Mouse (Mus musculus): ENCODE results near the gene Mcm2. TPM values are rescaled to one million over a fixed set of nuclear protein-coding genes. Genes with fewer than 3 reads are reported as not detected.

Gene Mcm2
- 207 and 208 TPM in 2 replicates for polyA plus RNA-seq (2016; fragmentation: Nextera tagmentation; extraction: Ambion mirVana)

- no peaks in the 10 kb centered on the region for H3K27me3 ChIP-seq
- peak within 1 kb of the TSS; percentile 74 for H3K4me2 ChIP-seq
- H3K4me1 ChIP-seq (replicated peaks) = peaks cover 34% of the 10 kb centered on the region
- H3K27ac ChIP-seq = peak within 1 kb of the TSS; percentile 89
- peak within 1 kb of the TSS; percentile 76 for H3K4me3 ChIP-seq (replicated peaks)
- peak within 1 kb of the TSS; percentile 81 for H3K9ac ChIP-seq (replicated peaks)
- peak; percentile 62 for ATAC-seq (ENCODE audit: insufficient number of reproducible peaks, insufficient read depth, low FRiP score, low TSS enrichment, low read depth)
- H3K36me3 ChIP-seq = peaks cover 37% of the 10 kb centered on the region
- under 1% methylated on average over 33 of the region's 33 CpGs for WGBS
- no peaks in the 10 kb centered on the region for H3K9me3 ChIP-seq
Observed at GRCm38 (mm10) chr6:88898534-88899048, at the start of gene Mcm2. Gene Mcm2 (minus strand): TSS chr6:88898780.

DNA sequence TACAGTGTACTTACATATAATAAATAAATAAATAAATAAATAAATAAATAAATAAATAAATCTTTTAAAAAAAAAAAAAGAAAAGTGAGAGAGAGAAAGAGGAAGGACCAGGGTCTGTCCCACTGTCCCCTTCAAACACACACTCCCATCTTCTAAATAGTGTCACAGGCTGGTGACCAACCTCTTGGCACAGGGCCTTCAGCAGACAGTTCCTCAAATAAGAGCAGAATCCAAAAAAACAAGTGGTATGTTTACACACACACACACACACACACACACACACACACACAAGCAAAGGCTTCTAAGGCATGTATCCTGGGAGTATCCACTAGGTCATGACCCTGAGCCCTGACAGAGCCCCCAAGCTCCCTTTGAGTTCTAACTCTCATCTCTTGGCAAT lies 49.2 kb upstream of the Mcm2 start:
- H3K4me1 ChIP-seq (replicated peaks) = peaks cover 3% of the 10 kb centered on the region; the same call in 1 of the 2 replicates
- H3K9ac ChIP-seq (replicated peaks) = no peak overlapping the region
- no peaks in the 10 kb centered on the region for H3K36me3 ChIP-seq
- no peaks in the 10 kb centered on the region for H3K9me3 ChIP-seq
- ATAC-seq (ENCODE audit: insufficient number of reproducible peaks, insufficient read depth, low FRiP score, low TSS enrichment, low read depth) = no peak
- H3K4me3 ChIP-seq (replicated peaks) = no peak overlapping the region
- H3K27ac ChIP-seq = no peak overlapping the region
- no peak overlapping the region for H3K4me2 ChIP-seq
- H3K27me3 ChIP-seq = no peaks in the 10 kb centered on the region

DNA sequence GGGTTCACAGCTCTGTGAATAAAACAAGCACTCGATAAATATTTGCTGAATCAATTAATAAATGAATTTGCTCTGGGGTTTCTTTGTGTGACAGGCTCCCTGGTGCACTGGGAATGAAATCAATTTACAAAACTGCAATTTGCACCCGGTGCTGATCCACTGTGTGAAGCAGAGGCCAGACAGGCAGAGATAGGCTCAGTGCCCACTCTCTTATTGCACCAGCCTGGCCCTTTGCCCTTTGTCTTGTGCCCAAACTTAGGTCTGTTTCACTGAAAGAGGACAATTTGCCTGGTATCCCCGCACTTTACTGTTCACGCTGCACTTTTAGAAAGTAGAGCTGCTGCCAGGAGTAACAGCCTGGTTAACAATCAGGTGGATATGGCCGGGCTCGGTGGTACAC lies 47.9 kb upstream of the Mcm2 start:
- ATAC-seq (ENCODE audit: insufficient number of reproducible peaks, insufficient read depth, low FRiP score, low TSS enrichment, low read depth) = no peak

GRCm38 (mm10) chr6:88943666-88944065 lies 45.1 kb upstream of the Mcm2 start:
- ATAC-seq (ENCODE audit: insufficient number of reproducible peaks, insufficient read depth, low FRiP score, low TSS enrichment, low read depth) = no peak
- H3K27me3 ChIP-seq = no peaks in the 10 kb centered on the region
- peaks cover 14% of the 10 kb centered on the region for H3K4me1 ChIP-seq (replicated peaks)
- H3K27ac ChIP-seq = no peak overlapping the region
- 77% methylated on average over 6 of the region's 6 CpGs for WGBS
- no peak overlapping the region for H3K4me2 ChIP-seq
- H3K36me3 ChIP-seq = no peaks in the 10 kb centered on the region
- H3K4me3 ChIP-seq (replicated peaks) = no peak overlapping the region
- H3K9me3 ChIP-seq = no peaks in the 10 kb centered on the region
- H3K9ac ChIP-seq (replicated peaks) = no peak overlapping the region

More for the DNA sequence above, 47.9 kb upstream of the Mcm2 start:
- WGBS = 87% methylated on average over 6 of the region's 6 CpGs
- H3K9me3 ChIP-seq = no peaks in the 10 kb centered on the region
- no peak overlapping the region for H3K4me2 ChIP-seq
- no peak overlapping the region for H3K4me3 ChIP-seq (replicated peaks)
- peaks cover 7% of the 10 kb centered on the region for H3K4me1 ChIP-seq (replicated peaks)
- H3K9ac ChIP-seq (replicated peaks) = no peak overlapping the region
- no peak overlapping the region for H3K27ac ChIP-seq
- no peaks in the 10 kb centered on the region for H3K36me3 ChIP-seq
- no peaks in the 10 kb centered on the region for H3K27me3 ChIP-seq

- Histone ChIP-seq H3K4me1 (replicated peaks) (peaks cover 18% of the 10 kb centered on the region), H3K9me3 (no peaks in the 10 kb centered on the region), H3K36me3 (no peaks in the 10 kb centered on the region), H3K4me2 (no peak overlapping the region), H3K27ac (no peak overlapping the region), H3K4me3 (replicated peaks) (no peak overlapping the region), H3K27me3 (no peaks in the 10 kb centered on the region), H3K9ac (replicated peaks) (no peak overlapping the region)
- ATAC-seq (ENCODE audit: insufficient number of reproducible peaks, insufficient read depth, low FRiP score, low TSS enrichment, low read depth) = no peak
- 55% methylated on average over 8 of the region's 8 CpGs for WGBS
Observed at GRCm38 (mm10) chr6:88942595-88942994, 44.0 kb upstream of the Mcm2 start.

DNA sequence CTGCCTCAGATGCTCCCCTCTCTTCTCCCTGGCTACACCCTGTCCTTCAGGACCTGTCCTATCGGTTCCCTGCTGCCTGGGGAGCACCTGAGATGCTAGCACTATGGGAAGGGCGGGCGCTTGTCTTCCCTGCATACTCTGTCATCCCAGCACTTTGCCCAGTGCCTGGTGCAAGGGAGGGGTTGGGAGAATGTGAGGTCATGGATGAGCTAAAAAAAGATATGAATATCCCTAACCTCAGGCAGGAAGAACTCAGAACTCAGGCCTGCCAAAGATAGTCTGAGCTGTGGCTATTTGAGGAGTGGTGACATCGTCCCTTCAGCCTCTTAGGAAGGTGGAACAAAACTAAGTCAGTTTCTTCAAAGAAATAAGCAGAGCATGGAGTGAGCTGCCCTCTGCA lies 43.0 kb upstream of the Mcm2 start:
- Histone ChIP-seq H3K4me1 (replicated peaks) (peaks cover 18% of the 10 kb centered on the region), H3K27ac (no peak overlapping the region), H3K9me3 (no peaks in the 10 kb centered on the region), H3K9ac (replicated peaks) (no peak overlapping the region), H3K4me2 (no peak overlapping the region), H3K4me3 (replicated peaks) (no peak overlapping the region), H3K27me3 (no peaks in the 10 kb centered on the region), H3K36me3 (no peaks in the 10 kb centered on the region)
- WGBS = 80% methylated on average over 4 of the region's 4 CpGs
- ATAC-seq (ENCODE audit: insufficient number of reproducible peaks, insufficient read depth, low FRiP score, low TSS enrichment, low read depth) = no peak

DNA sequence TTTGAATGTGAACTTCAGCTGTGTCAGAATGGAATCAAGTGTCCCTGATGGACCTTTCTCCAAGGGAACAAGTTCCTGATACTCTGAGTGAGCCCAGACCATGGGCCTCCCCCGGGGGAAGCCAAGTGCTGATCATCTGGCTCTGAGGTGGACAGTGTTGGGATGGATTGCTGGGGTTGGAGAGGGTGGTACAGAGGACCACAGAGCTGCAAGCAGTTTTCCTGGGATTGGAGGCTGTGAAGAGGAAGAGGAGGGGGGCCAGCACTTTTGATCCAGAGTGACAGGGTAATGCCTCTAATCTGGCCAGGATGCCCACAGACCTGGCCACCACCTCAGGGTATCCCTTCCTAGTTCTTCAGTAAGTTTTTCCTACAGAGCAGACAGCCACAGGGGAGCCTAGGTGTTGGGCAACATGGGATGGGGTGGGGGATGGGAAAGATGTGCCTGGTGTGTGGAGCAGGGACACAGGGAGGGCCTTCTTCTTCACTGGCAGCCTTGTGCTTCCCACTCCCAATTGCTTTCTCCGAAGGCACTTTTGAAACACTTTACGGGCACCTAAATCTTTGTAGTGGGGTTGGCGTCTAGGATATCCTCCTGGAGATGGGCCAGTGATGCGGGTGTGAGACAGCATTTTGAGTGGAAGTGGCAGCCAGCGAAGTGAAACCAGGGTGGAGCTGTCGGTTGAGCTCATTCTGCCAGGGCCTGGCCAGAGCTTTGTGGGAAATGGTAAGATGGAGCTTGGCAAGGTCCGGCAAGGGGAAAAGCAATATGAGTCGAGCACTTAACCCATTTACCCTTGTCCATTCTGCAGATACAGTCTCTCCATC lies 41.7 kb upstream of the Mcm2 start:
- ATAC-seq (ENCODE audit: insufficient number of reproducible peaks, insufficient read depth, low FRiP score, low TSS enrichment, low read depth) = no peak
- H3K9me3 ChIP-seq = no peaks in the 10 kb centered on the region
- H3K4me1 ChIP-seq (replicated peaks) = peaks cover 18% of the 10 kb centered on the region
- H3K27ac ChIP-seq = no peak overlapping the region
- H3K4me2 ChIP-seq = no peak overlapping the region
- no peak overlapping the region for H3K4me3 ChIP-seq (replicated peaks)
- 0 out of 2 replicates have a peak, but pooled peaks cover 1% of the 10 kb centered on the region for H3K27me3 ChIP-seq
- no peak overlapping the region for H3K9ac ChIP-seq (replicated peaks)
- WGBS = 82% methylated on average over 9 of the region's 9 CpGs
- H3K36me3 ChIP-seq = no peaks in the 10 kb centered on the region

DNA sequence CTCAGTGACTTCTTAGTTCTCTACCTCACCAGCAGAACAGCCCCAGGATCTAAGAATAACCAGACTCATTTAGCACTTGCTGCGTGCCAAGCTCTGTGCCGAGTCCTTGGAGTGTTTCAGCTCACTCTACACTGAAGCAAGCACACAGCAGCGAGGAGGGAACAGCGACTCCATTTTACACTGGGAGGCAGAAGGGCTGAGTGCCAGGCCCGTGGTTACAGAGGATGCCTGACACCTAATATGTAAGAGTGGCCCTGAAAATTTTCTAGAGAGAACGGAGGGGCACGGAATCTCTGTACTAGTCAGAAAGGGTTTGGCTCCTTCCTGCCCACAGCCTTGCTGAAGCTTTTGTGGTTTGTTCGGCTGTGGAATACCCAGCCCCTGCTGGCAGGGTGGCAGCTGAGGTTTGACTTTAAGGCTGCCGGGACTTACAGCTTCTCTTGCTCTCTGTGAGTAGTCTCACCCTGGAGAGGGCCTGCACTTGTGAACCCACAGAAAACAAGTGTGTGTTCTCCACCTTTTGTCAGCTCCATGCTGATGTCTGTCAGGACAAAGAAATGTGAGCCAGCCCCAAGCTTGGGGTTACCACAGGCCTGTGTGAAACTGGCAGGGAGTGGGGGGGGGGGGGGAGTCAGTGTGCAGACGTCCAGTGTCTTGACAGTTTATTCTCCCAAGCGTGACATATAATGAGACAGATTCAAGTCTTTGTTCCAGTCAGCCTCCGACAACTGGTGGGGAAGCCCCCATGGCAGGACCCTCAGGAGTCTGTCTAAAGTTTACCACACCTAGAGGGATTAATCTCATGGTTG lies 40.9 kb upstream of the Mcm2 start:
- Histone ChIP-seq H3K9me3 (no peaks in the 10 kb centered on the region), H3K27ac (no peak overlapping the region), H3K4me1 (replicated peaks) (peaks cover 18% of the 10 kb centered on the region), H3K4me3 (replicated peaks) (no peak overlapping the region), H3K27me3 (0 out of 2 replicates have a peak, but pooled peaks cover 8% of the 10 kb centered on the region), H3K4me2 (no peak overlapping the region), H3K9ac (replicated peaks) (no peak overlapping the region), H3K36me3 (no peaks in the 10 kb centered on the region)
- 66% methylated on average over 12 of the region's 12 CpGs for WGBS
- no peak for ATAC-seq (ENCODE audit: insufficient number of reproducible peaks, insufficient read depth, low FRiP score, low TSS enrichment, low read depth)

- WGBS = 72% methylated on average over 5 of the region's 5 CpGs
- Histone ChIP-seq H3K4me1 (replicated peaks) (peaks cover 24% of the 10 kb centered on the region), H3K9me3 (no peaks in the 10 kb centered on the region), H3K4me2 (no peak overlapping the region), H3K36me3 (no peaks in the 10 kb centered on the region), H3K27ac (no peak overlapping the region), H3K4me3 (replicated peaks) (no peak overlapping the region), H3K9ac (replicated peaks) (no peak overlapping the region), H3K27me3 (0 out of 2 replicates have a peak, but pooled peaks cover 8% of the 10 kb centered on the region)
- ATAC-seq (ENCODE audit: insufficient number of reproducible peaks, insufficient read depth, low FRiP score, low TSS enrichment, low read depth) = no peak
Observed at GRCm38 (mm10) chr6:88938664-88939055, 40.1 kb upstream of the Mcm2 start.

GRCm38 (mm10) chr6:88937971-88938663 lies 39.5 kb upstream of the Mcm2 start:
- H3K9me3 ChIP-seq = no peaks in the 10 kb centered on the region
- H3K9ac ChIP-seq (replicated peaks) = no peak overlapping the region
- no peaks in the 10 kb centered on the region for H3K36me3 ChIP-seq
- H3K27me3 ChIP-seq = 0 out of 2 replicates have a peak, but pooled peaks cover 8% of the 10 kb centered on the region
- no peak for ATAC-seq (ENCODE audit: insufficient number of reproducible peaks, insufficient read depth, low FRiP score, low TSS enrichment, low read depth)
- WGBS = 32% methylated on average over 4 of the region's 4 CpGs
- H3K27ac ChIP-seq = no peak overlapping the region
- H3K4me3 ChIP-seq (replicated peaks) = no peak overlapping the region
- H3K4me2 ChIP-seq = no peak overlapping the region
- peaks cover 24% of the 10 kb centered on the region for H3K4me1 ChIP-seq (replicated peaks)

DNA sequence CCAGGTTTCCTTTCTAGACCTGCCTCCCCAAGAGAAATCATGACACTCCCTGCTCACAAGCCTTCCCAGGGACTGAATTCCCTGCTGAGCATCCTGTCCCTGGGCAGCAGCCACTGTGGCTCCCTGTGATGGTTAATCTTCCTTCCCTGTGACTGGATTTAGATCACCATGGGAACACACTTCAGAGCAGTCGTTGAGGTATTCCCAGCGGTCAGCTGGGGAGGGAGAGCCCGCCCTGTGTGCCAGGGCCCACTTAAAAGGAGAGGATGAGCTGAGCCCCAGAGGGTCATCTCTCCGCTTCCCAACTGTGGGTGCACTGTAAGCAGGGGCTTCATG lies 38.6 kb upstream of the Mcm2 start:
- 0 out of 2 replicates have a peak, but pooled peaks cover 8% of the 10 kb centered on the region for H3K27me3 ChIP-seq
- no peak overlapping the region for H3K4me3 ChIP-seq (replicated peaks)
- no peak overlapping the region for H3K27ac ChIP-seq
- ATAC-seq (ENCODE audit: insufficient number of reproducible peaks, insufficient read depth, low FRiP score, low TSS enrichment, low read depth) = no peak
- H3K4me1 ChIP-seq (replicated peaks) = peaks cover 17% of the 10 kb centered on the region
- H3K4me2 ChIP-seq = no peak overlapping the region
- WGBS = 49% methylated on average over 4 of the region's 4 CpGs
- H3K9me3 ChIP-seq = no peaks in the 10 kb centered on the region
- no peaks in the 10 kb centered on the region for H3K36me3 ChIP-seq
- H3K9ac ChIP-seq (replicated peaks) = no peak overlapping the region

Data from limb, embryonic 12.5 days (tissue).